Mouse (Mus musculus) cortical plate, adult 2 months (tissue): ENCODE measurements around the gene Tmed6. TPM values are rescaled to one million over a fixed set of nuclear protein-coding genes. Genes with fewer than 3 reads are reported as not detected.

Source experiments
- H3K27ac ChIP-seq: fragments of 200-500 bp; 2 replicates; pipeline ENCODE4 v1.5.1; 2012; ENCODE audit warnings: low read length, control low read depth, inconsistent platforms; ENCODE audit not compliant: insufficient read depth
- H3K4me1 ChIP-seq: fragments of 200-500 bp; 2 replicates; pipeline ENCODE4 v1.6.1; 2011; ENCODE audit warnings: low read length; ENCODE audit not compliant: control insufficient read depth, insufficient read depth
- H3K4me3 ChIP-seq: fragments of 200-500 bp; 2 replicates; pipeline ENCODE4 v1.5.1; 2011; ENCODE audit warnings: mild to moderate bottlenecking, low read length, control low read depth; ENCODE audit not compliant: insufficient read depth
- CTCF ChIP-seq: fragments of 200-500 bp; IDR thresholded peaks from 2 replicates; pipeline ENCODE4 v1.5.1; 2011; ENCODE audit warnings: mild to moderate bottlenecking, control low read depth, low read length; ENCODE audit not compliant: insufficient read depth; ENCODE audit errors: extremely low read depth
- POLR2A ChIP-seq: fragments of 200-500 bp; IDR thresholded peaks from 2 replicates; pipeline ENCODE4 v1.6.1; 2011; ENCODE audit warnings: mild to moderate bottlenecking, low read length, control low read depth; ENCODE audit not compliant: insufficient read depth; ENCODE audit errors: extremely low read depth
- polyA plus RNA-seq: library from polyadenylated mRNA; depleted of rRNA; stranded (reverse); fragments of >200 nt; gene quantifications from 2 replicates; pipeline ENCODE4 v1.2.3, GENCODE M21; 2012; rRNA removed

The Tmed6 gene
- polyA plus RNA-seq, 1 experiment = not detected

GRCm38 (mm10) chr8:107014915-107015314 lies 50.5 kb downstream of the Tmed6 start:
- H3K4me1 ChIP-seq = no peaks in the 10 kb centered on the region
- no peak overlapping the region for H3K4me3 ChIP-seq
- no peak for TF ChIP-seq CTCF
- no peak for TF ChIP-seq POLR2A
- H3K27ac ChIP-seq = no peak overlapping the region

- TF ChIP-seq POLR2A = no peak
- no peak for TF ChIP-seq CTCF
- no peak overlapping the region for H3K27ac ChIP-seq
- H3K4me3 ChIP-seq = no peak overlapping the region
- 0 out of 2 replicates have a peak, but pooled peaks cover 1% of the 10 kb centered on the region for H3K4me1 ChIP-seq
Observed at GRCm38 (mm10) chr8:107012666-107013065, 52.8 kb downstream of the Tmed6 start.

Other genes with a start within 250 kb of the Tmed6 start
- 0.92 and 0.98 TPM in 2 replicates for gene Has3, start 195.4 kb downstream of the Tmed6 start, polyA plus RNA-seq
- gene Utp4, start 172.0 kb downstream of the Tmed6 start, polyA plus RNA-seq = 30.6 and 31.1 TPM in 2 replicates
- gene Sntb2, start 129.9 kb downstream of the Tmed6 start, polyA plus RNA-seq = 8.7 and 9.3 TPM in 2 replicates
- 99.0 and 103 TPM in 2 replicates for gene Vps4a, start 34.4 kb downstream of the Tmed6 start, polyA plus RNA-seq
- 32.4 TPM in 2 replicates for gene Pdf, start 17.0 kb downstream of the Tmed6 start, polyA plus RNA-seq
- gene Cog8, start 9.0 kb downstream of the Tmed6 start, polyA plus RNA-seq = 33.0 and 36.8 TPM in 2 replicates
- 36.5 and 42.5 TPM in 2 replicates for gene Nip7, start 8.8 kb downstream of the Tmed6 start, polyA plus RNA-seq
- 32.8 and 33.3 TPM in 2 replicates for gene Terf2, start 30.9 kb upstream of the Tmed6 start, polyA plus RNA-seq
- gene Cyb5b, start 85.0 kb upstream of the Tmed6 start, polyA plus RNA-seq = 104 and 106 TPM in 2 replicates
- gene Nfat5, start 227.8 kb upstream of the Tmed6 start, polyA plus RNA-seq = 34.9 and 36.0 TPM in 2 replicates